Mouse (Mus musculus): ENCODE measurements around the gene Apex1. TPM values are rescaled to one million over a fixed set of nuclear protein-coding genes. Genes with fewer than 3 reads are reported as not detected.
A peak's percentile ranks its signal among the peaks of the same experiment; 100 is the strongest.
"Not testable (repeated sequence)": the region's sequence is repeated elsewhere in the genome, so short reads cannot be mapped to it uniquely, and the experiment has no call there.

Apex1 gene
- polyA plus RNA-seq, 1 experiment from 2014 or later, result 126 TPM

- H3K27me3 ChIP-seq (ENCODE audit: control insufficient read depth, insufficient read depth, low read length), result no peaks in the 10 kb centered on the region
- no peaks in the 10 kb centered on the region for H3K9me3 ChIP-seq (replicated peaks; ENCODE audit: control insufficient read depth, low read length)
- no peak overlapping the region for H3K4me3 ChIP-seq (ENCODE audit: low read length)
- no peak overlapping the region for H3K9ac ChIP-seq (ENCODE audit: low read length)
- 59% methylated on average over 3 of the region's 3 CpGs for WGBS
- no peaks in the 10 kb centered on the region; the same call in 1 of the 2 replicates for H3K4me1 ChIP-seq (ENCODE audit: control insufficient read depth, insufficient read depth, low read length)
- H3K4me2 ChIP-seq (ENCODE audit: low read depth, low read length), result no peak overlapping the region
- no peak for ATAC-seq (replicated peaks; ENCODE audit: extremely low read depth, insufficient read depth, low FRiP score)
- H3K27ac ChIP-seq (ENCODE audit: low read length), result no peak overlapping the region
- peaks cover 22% of the 10 kb centered on the region for H3K36me3 ChIP-seq (ENCODE audit: control insufficient read depth, insufficient read depth)
Observed at GRCm38 (mm10) chr14:50911356-50911755, 13.4 kb upstream of the Apex1 start.

- not testable (repeated sequence) for H3K9me3 ChIP-seq (replicated peaks; ENCODE audit: control insufficient read depth, low read length); H3K27me3 ChIP-seq (ENCODE audit: control insufficient read depth, insufficient read depth, low read length); ATAC-seq (replicated peaks; ENCODE audit: extremely low read depth, insufficient read depth, low FRiP score)
- Histone ChIP-seq H3K9ac (ENCODE audit: low read length) (peak overlapping the region; percentile 89), H3K4me1 (ENCODE audit: control insufficient read depth, insufficient read depth, low read length) (peaks cover 15% of the 10 kb centered on the region), H3K36me3 (ENCODE audit: control insufficient read depth, insufficient read depth) (peaks cover 23% of the 10 kb centered on the region), H3K4me3 (ENCODE audit: low read length) (peak overlapping the region; percentile 97), H3K27ac (ENCODE audit: low read length) (peak overlapping the region; percentile 94; the same call in 1 of the 2 replicates), H3K4me2 (ENCODE audit: low read depth, low read length) (peak overlapping the region; percentile 95)
- 67% methylated on average over 1 of the region's 1 CpGs for WGBS
Observed at GRCm38 (mm10) chr14:50923437-50923836, 1.3 kb upstream of the Apex1 start.

- H3K4me3 ChIP-seq (ENCODE audit: low read length), result peak overlapping the region; percentile 97
- peak; percentile 7; the same call in 1 of the 2 replicates for ATAC-seq (replicated peaks; ENCODE audit: extremely low read depth, insufficient read depth, low FRiP score)
Observed at GRCm38 (mm10) chr14:50925111-50925920, 548 bp downstream of the Apex1 start.

GRCm38 (mm10) chr14:50927366-50927765, 2.6 kb downstream of the Apex1 start:
- Histone ChIP-seq H3K4me2 (ENCODE audit: low read depth, low read length) (no peak overlapping the region), H3K9ac (ENCODE audit: low read length) (no peak overlapping the region), H3K27me3 (ENCODE audit: control insufficient read depth, insufficient read depth, low read length) (no peaks in the 10 kb centered on the region), H3K4me1 (ENCODE audit: control insufficient read depth, insufficient read depth, low read length) (peaks cover 25% of the 10 kb centered on the region), H3K9me3 (replicated peaks; ENCODE audit: control insufficient read depth, low read length) (no peaks in the 10 kb centered on the region), H3K36me3 (ENCODE audit: control insufficient read depth, insufficient read depth) (peaks cover 28% of the 10 kb centered on the region), H3K27ac (ENCODE audit: low read length) (no peak overlapping the region), H3K4me3 (ENCODE audit: low read length) (no peak overlapping the region)
- 67% methylated on average over 3 of the region's 3 CpGs for WGBS
- ATAC-seq (replicated peaks; ENCODE audit: extremely low read depth, insufficient read depth, low FRiP score), result no peak

More at GRCm38 (mm10) chr14:50925111-50925920, 548 bp downstream of the Apex1 start:
- peaks cover 28% of the 10 kb centered on the region for H3K36me3 ChIP-seq (ENCODE audit: control insufficient read depth, insufficient read depth)
- H3K27ac ChIP-seq (ENCODE audit: low read length), result peak overlapping the region; percentile 94
- H3K27me3 ChIP-seq (ENCODE audit: control insufficient read depth, insufficient read depth, low read length), result no peaks in the 10 kb centered on the region
- WGBS, result 1% methylated on average over 38 of the region's 38 CpGs
- peak overlapping the region; percentile 95 for H3K4me2 ChIP-seq (ENCODE audit: low read depth, low read length)
- peaks cover 22% of the 10 kb centered on the region for H3K4me1 ChIP-seq (ENCODE audit: control insufficient read depth, insufficient read depth, low read length)
- peak overlapping the region; percentile 89 for H3K9ac ChIP-seq (ENCODE audit: low read length)
- no peaks in the 10 kb centered on the region for H3K9me3 ChIP-seq (replicated peaks; ENCODE audit: control insufficient read depth, low read length)

GRCm38 (mm10) chr14:50929951-50930350, 5.2 kb downstream of the Apex1 start:
- H3K27ac ChIP-seq (ENCODE audit: low read length), result peak overlapping the region; percentile 88
- H3K27me3 ChIP-seq (ENCODE audit: control insufficient read depth, insufficient read depth, low read length), result no peaks in the 10 kb centered on the region
- peaks cover 21% of the 10 kb centered on the region for H3K4me1 ChIP-seq (ENCODE audit: control insufficient read depth, insufficient read depth, low read length)
- peak overlapping the region; percentile 100 for H3K4me3 ChIP-seq (ENCODE audit: low read length)
- 14% methylated on average over 10 of the region's 10 CpGs for WGBS
- H3K4me2 ChIP-seq (ENCODE audit: low read depth, low read length), result peak overlapping the region; percentile 89
- no peak for ATAC-seq (replicated peaks; ENCODE audit: extremely low read depth, insufficient read depth, low FRiP score)
- peaks cover 28% of the 10 kb centered on the region for H3K36me3 ChIP-seq (ENCODE audit: control insufficient read depth, insufficient read depth)
- H3K9me3 ChIP-seq (replicated peaks; ENCODE audit: control insufficient read depth, low read length), result no peaks in the 10 kb centered on the region
- H3K9ac ChIP-seq (ENCODE audit: low read length), result peak overlapping the region; percentile 99

GRCm38 (mm10) chr14:50930377-50930753, 5.6 kb downstream of the Apex1 start:
- peak; percentile 28 for ATAC-seq (replicated peaks; ENCODE audit: extremely low read depth, insufficient read depth, low FRiP score)
- Histone ChIP-seq H3K9me3 (replicated peaks; ENCODE audit: control insufficient read depth, low read length) (no peaks in the 10 kb centered on the region), H3K27me3 (ENCODE audit: control insufficient read depth, insufficient read depth, low read length) (no peaks in the 10 kb centered on the region), H3K4me3 (ENCODE audit: low read length) (peak overlapping the region; percentile 100), H3K27ac (ENCODE audit: low read length) (peak overlapping the region; percentile 88), H3K4me1 (ENCODE audit: control insufficient read depth, insufficient read depth, low read length) (peaks cover 21% of the 10 kb centered on the region), H3K36me3 (ENCODE audit: control insufficient read depth, insufficient read depth) (peaks cover 28% of the 10 kb centered on the region), H3K9ac (ENCODE audit: low read length) (peak overlapping the region; percentile 99), H3K4me2 (ENCODE audit: low read depth, low read length) (peak overlapping the region; percentile 89)
- WGBS, result 1% methylated on average over 38 of the region's 38 CpGs

- H3K27ac ChIP-seq (ENCODE audit: low read length), result peak within 1 kb of the TSS; percentile 88
- peak within 1 kb of the TSS; percentile 100 for H3K4me3 ChIP-seq (ENCODE audit: low read length)
- H3K9me3 ChIP-seq (replicated peaks; ENCODE audit: control insufficient read depth, low read length), result no peaks in the 10 kb centered on the region
- H3K36me3 ChIP-seq (ENCODE audit: control insufficient read depth, insufficient read depth), result peaks cover 28% of the 10 kb centered on the region
- peaks cover 15% of the 10 kb centered on the region for H3K4me1 ChIP-seq (ENCODE audit: control insufficient read depth, insufficient read depth, low read length)
- H3K9ac ChIP-seq (ENCODE audit: low read length), result peak within 1 kb of the TSS; percentile 99
- under 1% methylated on average over 68 of the region's 68 CpGs for WGBS
- no peaks in the 10 kb centered on the region for H3K27me3 ChIP-seq (ENCODE audit: control insufficient read depth, insufficient read depth, low read length)
- peak; percentile 99 for ATAC-seq (replicated peaks; ENCODE audit: extremely low read depth, insufficient read depth, low FRiP score)
- H3K4me2 ChIP-seq (ENCODE audit: low read depth, low read length), result peak within 1 kb of the TSS; percentile 89
Observed at GRCm38 (mm10) chr14:50930754-50931492, 6.2 kb downstream of the Apex1 start, which contains the start of the genes Pip4p1 and Pnp. Pip4p1 (minus strand) TSS chr14:50930856. Pnp (plus strand) TSS chr14:50931082.

GRCm38 (mm10) chr14:50931493-50932020, 6.8 kb downstream of the Apex1 start:
- H3K4me3 ChIP-seq (ENCODE audit: low read length), result peak overlapping the region; percentile 100
- H3K9ac ChIP-seq (ENCODE audit: low read length), result peak overlapping the region; percentile 65
- peaks cover 23% of the 10 kb centered on the region for H3K36me3 ChIP-seq (ENCODE audit: control insufficient read depth, insufficient read depth)
- peak overlapping the region; percentile 74 for H3K4me2 ChIP-seq (ENCODE audit: low read depth, low read length)
- 10% methylated on average over 12 of the region's 12 CpGs for WGBS
- H3K27me3 ChIP-seq (ENCODE audit: control insufficient read depth, insufficient read depth, low read length), result no peaks in the 10 kb centered on the region
- no peaks in the 10 kb centered on the region for H3K9me3 ChIP-seq (replicated peaks; ENCODE audit: control insufficient read depth, low read length)
- peaks cover 10% of the 10 kb centered on the region for H3K4me1 ChIP-seq (ENCODE audit: control insufficient read depth, insufficient read depth, low read length)
- H3K27ac ChIP-seq (ENCODE audit: low read length), result peak overlapping the region; percentile 83
- ATAC-seq (replicated peaks; ENCODE audit: extremely low read depth, insufficient read depth, low FRiP score), result no peak; the same call in 1 of the 2 replicates

All from heart, embryonic 16.5 days (tissue).